Mouse (Mus musculus) CH12.LX (cell line): Measurements from ENCODE around the gene Nbea. TPM values are rescaled to one million over a fixed set of nuclear protein-coding genes. Genes with fewer than 3 reads are reported as not detected.

Source experiments
- DNase-seq: peaks from one replicate; pipeline ENCODE4 v3.0.0-alpha.2; 2013; ENCODE audit errors: extremely low read depth
- H3K27ac ChIP-seq: 2 replicates; pipeline ENCODE4 v1.5.1; 2012; ENCODE audit warnings: low read depth, mild to moderate bottlenecking, control low read depth, moderate library complexity; ENCODE audit not compliant: insufficient read depth
- H3K27me3 ChIP-seq: replicated peaks from 2 replicates; pipeline ENCODE3; 2012; ENCODE audit warnings: inconsistent platforms
- H3K36me3 ChIP-seq, 2 experiments: replicated peaks in 1 of 2; 2 replicates each; pipeline versions ENCODE3 to v1.6.1; 2012; ENCODE audit warnings: inconsistent platforms in 1 of 2, low read length in 1 of 2, mild to moderate bottlenecking in 1 of 2, mixed read lengths in 1 of 2, moderate library complexity in 1 of 2; ENCODE audit not compliant: control insufficient read depth in 1 of 2, insufficient read depth in 1 of 2
- H3K4me1 ChIP-seq, 2 experiments: 2 replicates each; pipeline ENCODE4 v1.6.1; 2012; ENCODE audit warnings: inconsistent platforms in 1 of 2, moderate library complexity in 1 of 2; ENCODE audit not compliant: insufficient read depth in 2 of 2, control insufficient read depth in 1 of 2
- H3K4me2 ChIP-seq: 2 replicates; pipeline ENCODE4 v1.6.1; 2012; ENCODE audit warnings: low read depth, mild to moderate bottlenecking, control low read depth; ENCODE audit not compliant: poor library complexity, insufficient read depth, severe bottlenecking
- H3K4me3 ChIP-seq, 3 experiments: fragments of 150-350 bp in 1 of 3; sonication (generic) in 1 of 3; replicated peaks in 1 of 3; 2 replicates each; pipeline versions ENCODE3 to v1.5.1; 2011 to 2012; ENCODE audit warnings: low read depth in 2 of 3, low read length in 2 of 3, mild to moderate bottlenecking in 2 of 3, moderate library complexity in 2 of 3, control low read depth in 1 of 3, improper control_type of control experiment in 1 of 3, inconsistent platforms in 1 of 3, mixed read lengths in 1 of 3; ENCODE audit not compliant: poor library complexity in 1 of 3
- H3K79me2 ChIP-seq: replicated peaks from 2 replicates; pipeline ENCODE4 v1.6.1; 2012; ENCODE audit warnings: mild to moderate bottlenecking, moderate library complexity; ENCODE audit not compliant: control insufficient read depth, poor library complexity, insufficient read depth, severe bottlenecking; ENCODE audit errors: extremely low read depth
- H3K9ac ChIP-seq: 2 replicates; pipeline ENCODE4 v1.6.1; 2012; ENCODE audit warnings: low read depth, mild to moderate bottlenecking, control low read depth, moderate library complexity; ENCODE audit not compliant: insufficient read depth
- H3K9me3 ChIP-seq: replicated peaks from 2 replicates; pipeline ENCODE3; 2012; ENCODE audit warnings: low read length, inconsistent platforms, mixed read lengths
- CHD2 ChIP-seq: IDR thresholded peaks from 2 replicates; pipeline ENCODE4 v1.6.1; 2011; ENCODE audit warnings: low read length, improper control_type of control experiment
- E2F4 ChIP-seq: IDR thresholded peaks from 2 replicates; pipeline ENCODE4 v1.6.1; 2011; ENCODE audit warnings: low read depth, low read length, improper control_type of control experiment; ENCODE audit not compliant: insufficient replicate concordance
- ELF1 ChIP-seq: IDR thresholded peaks from 2 replicates; pipeline ENCODE4 v1.6.1; 2014; ENCODE audit warnings: low read depth, mild to moderate bottlenecking, inconsistent platforms, low read length, improper control_type of control experiment
- EP300 ChIP-seq: IDR thresholded peaks from 2 replicates; pipeline ENCODE4 v1.6.1; 2011; ENCODE audit warnings: low read length, improper control_type of control experiment
- ETS1 ChIP-seq: conservative IDR thresholded peaks from 2 replicates; pipeline ENCODE4 v1.6.1; 2012; ENCODE audit warnings: low read depth, mild to moderate bottlenecking, inconsistent platforms, low read length, improper control_type of control experiment, moderate library complexity
- IRF4 ChIP-seq: IDR thresholded peaks from 2 replicates; pipeline ENCODE4 v1.6.1; 2014; ENCODE audit warnings: low read depth, mild to moderate bottlenecking, inconsistent platforms, low read length, improper control_type of control experiment
- KAT2A ChIP-seq: IDR thresholded peaks from 2 replicates; pipeline ENCODE4 v1.6.1; 2012; ENCODE audit warnings: low read length, improper control_type of control experiment, inconsistent platforms; ENCODE audit not compliant: insufficient replicate concordance
- MAFK ChIP-seq: IDR thresholded peaks from 2 replicates; pipeline ENCODE4 v1.6.1; 2011; ENCODE audit warnings: low read length, improper control_type of control experiment; ENCODE audit not compliant: insufficient replicate concordance
- MAX ChIP-seq: IDR thresholded peaks from 2 replicates; pipeline ENCODE4 v1.6.1; 2011; ENCODE audit warnings: low read length, improper control_type of control experiment
- MXI1 ChIP-seq: IDR thresholded peaks from 2 replicates; pipeline ENCODE4 v1.6.1; 2011; ENCODE audit warnings: mild to moderate bottlenecking, low read depth, low read length, improper control_type of control experiment
- MYC ChIP-seq: IDR thresholded peaks from 2 replicates; pipeline ENCODE4 v1.6.1; 2011; ENCODE audit warnings: low read depth, mild to moderate bottlenecking, improper control_type of control experiment, low read length
- NELFE ChIP-seq: IDR thresholded peaks from 2 replicates; pipeline ENCODE4 v1.6.1; 2011; ENCODE audit warnings: low read depth, low read length, improper control_type of control experiment
- NRF1 ChIP-seq: IDR thresholded peaks from 2 replicates; pipeline ENCODE4 v1.6.1; 2014; ENCODE audit warnings: low read depth, mild to moderate bottlenecking, inconsistent platforms, low read length, improper control_type of control experiment, moderate library complexity
- PAX5 ChIP-seq: IDR thresholded peaks from 2 replicates; pipeline ENCODE4 v1.6.1; 2012; ENCODE audit warnings: low read length, inconsistent platforms, mixed read lengths
- RAD21 ChIP-seq: IDR thresholded peaks from 2 replicates; pipeline ENCODE4 v1.6.1; 2011; ENCODE audit warnings: low read depth, mild to moderate bottlenecking, low read length, improper control_type of control experiment, moderate library complexity
- RCOR1 ChIP-seq: conservative IDR thresholded peaks from 2 replicates; pipeline ENCODE4 v1.6.1; 2012; ENCODE audit warnings: low read depth, mild to moderate bottlenecking, inconsistent platforms, low read length, improper control_type of control experiment
- SIN3A ChIP-seq: IDR thresholded peaks from 2 replicates; pipeline ENCODE4 v1.6.1; 2012; ENCODE audit warnings: low read length, improper control_type of control experiment, inconsistent platforms
- SMC3 ChIP-seq: IDR thresholded peaks from 2 replicates; pipeline ENCODE4 v1.6.1; 2011; ENCODE audit warnings: low read depth, low read length, improper control_type of control experiment
- TCF12 ChIP-seq: IDR thresholded peaks from 2 replicates; pipeline ENCODE4 v1.6.1; 2014; ENCODE audit warnings: low read depth, mild to moderate bottlenecking, inconsistent platforms, low read length, improper control_type of control experiment
- USF1 ChIP-seq: IDR thresholded peaks from 2 replicates; pipeline ENCODE4 v1.6.1; 2014; ENCODE audit warnings: low read depth, mild to moderate bottlenecking, inconsistent platforms, low read length, improper control_type of control experiment
- ZNF384 ChIP-seq: IDR thresholded peaks from 2 replicates; pipeline ENCODE4 v1.6.1; 2012; ENCODE audit warnings: low read depth, low read length, improper control_type of control experiment, inconsistent platforms
- dilution Hi-C: fragments of 300-500 bp; cut with MboI; formaldehyde crosslinking; loops from 2 replicates; pipeline ENCODE4 v1.14.3; 2020; ENCODE audit warnings: low sequenced_read_pairs; ENCODE audit not compliant: extremely low pct_unique_long_range_greater_than_20kb, extremely low pct_ligation_motif_present
- in situ Hi-C: fragments of 300-500 bp; cut with MboI; formaldehyde crosslinking; loops from 3 replicates; pipeline ENCODE4 v1.14.3; 2019; ENCODE audit warnings: low sequenced_read_pairs, low pct_ligation_motif_present, low pct_unique_long_range_greater_than_20kb, mixed read lengths
- polyA plus RNA-seq: library from polyadenylated mRNA; unstranded; fragments of >175 nt; gene quantifications from 2 replicates; pipeline ENCODE4 v1.2.1, GENCODE M21; 2012; ENCODE audit warnings: low read depth; ENCODE audit not compliant: insufficient read length
- total RNA-seq, 2 experiments: library from RNA; depleted of rRNA; stranded (reverse); fragments of 300-350 nt in 1 of 2; fragments of >200 nt in 1 of 2; gene quantifications; 2 replicates each; pipeline ENCODE4 v1.2.3; 2012 to 2014

Nbea gene
- total and polyA plus RNA-seq, 3 experiments = 0.04 TPM; not detected in 2

DNA sequence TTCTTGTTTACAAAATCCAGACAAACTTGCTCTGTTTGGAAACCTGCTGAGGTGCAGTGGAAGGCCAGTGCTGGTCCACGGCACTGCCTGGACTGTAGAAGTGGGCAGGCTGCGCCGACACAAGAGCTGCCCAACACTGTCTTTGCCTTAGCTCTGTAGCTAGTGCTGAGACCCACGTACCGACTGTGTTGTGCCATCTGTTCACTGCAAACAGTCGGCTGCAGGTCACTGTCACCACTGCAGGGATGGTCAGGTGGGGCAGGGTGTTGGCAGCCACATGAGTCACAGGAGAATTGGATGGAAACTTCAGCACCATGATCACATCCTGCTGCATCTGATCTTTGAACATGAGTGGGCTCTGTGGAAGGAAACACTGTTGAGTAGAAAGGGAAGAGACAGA lies 536.3 kb downstream of the Nbea start:
- Histone ChIP-seq H3K9ac (no peak overlapping the region), H3K36me3 (no peaks in the 10 kb centered on the region), H3K4me2 (no peak overlapping the region), H3K79me2 (no peaks in the 10 kb centered on the region), H3K9me3 (peaks cover 74% of the 10 kb centered on the region), H3K4me1 (no peaks in the 10 kb centered on the region), H3K4me3 (no peak overlapping the region), H3K27ac (no peak overlapping the region), H3K27me3 (no peaks in the 10 kb centered on the region)
- no peak for DNase-seq
- dilution Hi-C loops = no loop called here
- in situ Hi-C loops = no loop called here
- TF ChIP-seq E2F4 = no peak
- no peak for TF ChIP-seq EP300
- no peak for TF ChIP-seq PAX5
- no peak for TF ChIP-seq CHD2
- TF ChIP-seq MXI1 = no peak
- no peak for TF ChIP-seq NELFE

DNA sequence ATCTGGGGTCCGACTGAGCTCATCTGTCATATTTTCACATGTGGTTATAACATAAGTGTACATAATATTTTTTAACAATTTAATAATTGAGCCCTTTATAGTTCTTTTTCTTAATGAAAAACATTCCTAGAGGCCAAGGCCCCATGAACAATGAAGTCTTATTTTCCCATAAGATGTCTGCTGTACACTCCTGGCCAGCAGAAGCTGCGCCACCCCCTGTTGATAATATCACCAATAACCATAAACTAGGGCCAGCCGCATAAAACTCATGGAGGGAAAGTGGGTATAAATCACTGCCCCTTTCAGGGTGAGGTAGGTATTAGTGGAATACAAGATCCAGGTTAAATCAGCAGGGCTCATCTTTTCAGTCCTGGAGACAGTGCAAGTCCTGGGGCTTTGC lies 537.1 kb downstream of the Nbea start:
- Histone ChIP-seq H3K4me2 (no peak overlapping the region), H3K79me2 (no peaks in the 10 kb centered on the region), H3K4me3 (no peak overlapping the region), H3K9ac (no peak overlapping the region), H3K4me1 (no peaks in the 10 kb centered on the region), H3K36me3 (no peaks in the 10 kb centered on the region), H3K9me3 (peaks cover 74% of the 10 kb centered on the region), H3K27ac (no peak overlapping the region), H3K27me3 (no peaks in the 10 kb centered on the region)
- TF ChIP-seq SMC3 = no peak
- no peak for TF ChIP-seq IRF4
- TF ChIP-seq E2F4 = no peak
- no peak for TF ChIP-seq MAFK
- TF ChIP-seq USF1 = no peak
- no peak for TF ChIP-seq MAX
- no peak for TF ChIP-seq RCOR1
- TF ChIP-seq MYC = no peak
- TF ChIP-seq RAD21 = no peak
- TF ChIP-seq ETS1 = no peak
- in situ Hi-C loops = no loop called here
- no peak for DNase-seq
- dilution Hi-C loops = no loop called here

DNA sequence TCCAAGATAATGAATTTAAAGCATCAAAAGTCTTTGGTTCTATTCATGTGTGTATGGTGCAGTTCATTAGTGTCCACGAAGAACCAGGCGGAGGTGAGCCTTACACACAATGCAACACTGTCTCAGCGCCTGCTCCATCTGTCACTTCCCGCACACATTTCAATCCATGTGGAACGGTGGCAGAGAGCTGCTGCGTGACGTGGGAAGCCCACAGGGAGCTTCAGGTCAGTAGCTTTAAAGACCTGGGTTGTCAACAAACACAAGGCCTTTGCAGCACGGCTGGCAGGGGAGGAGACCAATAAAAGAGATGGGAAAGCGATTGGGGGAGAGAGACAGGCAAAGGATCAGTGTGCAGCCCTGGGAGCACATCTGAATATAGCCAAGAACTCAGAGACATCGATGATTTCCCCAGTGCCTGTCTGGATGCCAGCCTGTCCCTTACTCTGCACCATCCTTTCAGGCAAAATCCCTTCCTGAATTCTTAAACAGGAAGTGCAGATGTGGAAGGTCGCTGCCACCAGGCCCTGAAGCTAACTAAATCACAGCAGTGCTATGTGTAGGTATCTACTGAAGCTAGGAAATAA lies 539.4 kb downstream of the Nbea start:
- H3K9ac ChIP-seq = no peak overlapping the region
- H3K4me3 ChIP-seq = no peak overlapping the region
- no peaks in the 10 kb centered on the region for H3K79me2 ChIP-seq
- no peak for TF ChIP-seq ZNF384
- TF ChIP-seq USF1 = no peak
- no peak for TF ChIP-seq MXI1
- TF ChIP-seq RAD21 = no peak
- TF ChIP-seq MAX = no peak
- TF ChIP-seq KAT2A = no peak
- no peak for TF ChIP-seq SIN3A
- no peak for TF ChIP-seq NRF1
- TF ChIP-seq TCF12 = no peak
- TF ChIP-seq EP300 = no peak
- no peak for TF ChIP-seq ELF1
- no peaks in the 10 kb centered on the region for H3K27me3 ChIP-seq
- H3K27ac ChIP-seq = no peak overlapping the region
- no peaks in the 10 kb centered on the region for H3K36me3 ChIP-seq
- H3K9me3 ChIP-seq = peaks cover 82% of the 10 kb centered on the region
- no peak overlapping the region for H3K4me2 ChIP-seq
- dilution Hi-C loops (no loop called here), in situ Hi-C loops (no loop called here)
- DNase-seq = no peak
- no peaks in the 10 kb centered on the region for H3K4me1 ChIP-seq
